Mouse (Mus musculus): ENCODE results near the gene Rabl6. TPM values are rescaled to one million over a fixed set of nuclear protein-coding genes. Genes with fewer than 3 reads are reported as not detected.
"Not testable (repeated sequence)": the region's sequence is repeated elsewhere in the genome, so short reads cannot be mapped to it uniquely, and the experiment has no call there.

Rabl6 gene
- polyA plus RNA-seq, 1 experiment: 53.8 TPM

DNA sequence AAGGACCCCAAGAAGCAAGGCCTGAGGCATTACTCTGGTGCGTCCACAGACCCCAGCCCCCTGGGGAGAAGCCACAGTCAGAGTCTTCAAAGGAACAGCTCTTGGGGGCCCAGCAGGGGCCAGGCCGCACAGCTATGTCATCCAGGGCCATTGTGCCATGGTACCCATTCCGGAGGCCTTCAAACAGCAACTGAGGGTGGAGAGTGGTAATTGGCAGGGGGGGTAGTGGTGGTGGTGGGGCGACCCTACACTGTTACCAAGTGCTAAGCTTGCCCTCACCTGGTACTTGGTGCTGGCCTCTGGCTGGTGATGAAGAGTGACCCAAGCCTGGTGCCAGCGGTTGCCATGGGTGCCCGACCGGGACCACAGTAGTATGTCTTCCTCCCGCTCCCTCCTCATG is 42.6 kb downstream of the Rabl6 start:
- Histone ChIP-seq H3K27ac (ENCODE audit: insufficient read depth, low read depth, low read length) (no peak overlapping the region), H3K4me3 (ENCODE audit: insufficient read depth, low read depth, low read length) (no peak overlapping the region), H3K4me1 (ENCODE audit: control insufficient read depth, insufficient read depth, low read length) (no peaks in the 10 kb centered on the region), H3K36me3 (ENCODE audit: control insufficient read depth, insufficient read depth, low read length) (no peaks in the 10 kb centered on the region), H3K27me3 (replicated peaks; ENCODE audit: control insufficient read depth, insufficient read depth, low read length) (no peaks in the 10 kb centered on the region)
- 91% methylated on average over 8 of the region's 8 CpGs for WGBS
- no peak for TF ChIP-seq POLR2A (IDR thresholded peaks at IDR 0.05; ENCODE audit: low read depth, low read length)
- TF ChIP-seq CTCF (conservative IDR thresholded peaks at IDR 0.05; ENCODE audit: insufficient read depth, insufficient read length, low read depth, low read length): no peak
- DNase-seq: no peak

DNA sequence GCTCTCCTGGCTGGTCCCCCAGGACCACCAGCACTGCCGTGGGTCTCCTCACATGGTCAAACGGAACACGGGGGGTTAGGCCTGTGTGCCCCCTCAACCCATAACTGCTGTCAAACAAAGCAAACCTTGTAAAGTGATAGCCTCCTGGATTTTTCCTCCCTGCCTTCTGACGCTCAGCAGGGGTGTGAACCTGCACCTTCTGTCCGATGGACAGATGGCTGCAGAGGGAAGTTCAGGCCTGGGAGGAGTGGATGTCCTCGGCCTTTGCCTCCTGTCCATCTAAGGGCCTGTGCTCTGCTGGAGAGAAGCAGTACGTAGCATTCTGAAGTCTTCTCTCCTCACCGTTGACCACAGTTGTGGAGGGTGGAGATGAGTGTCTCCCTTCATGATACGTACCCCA is 46.4 kb downstream of the Rabl6 start:
- TF ChIP-seq CTCF (conservative IDR thresholded peaks at IDR 0.05; ENCODE audit: insufficient read depth, insufficient read length, low read depth, low read length): no peak
- TF ChIP-seq POLR2A (IDR thresholded peaks at IDR 0.05; ENCODE audit: low read depth, low read length): no peak
- Histone ChIP-seq H3K4me1 (ENCODE audit: control insufficient read depth, insufficient read depth, low read length) (peaks cover 8% of the 10 kb centered on the region), H3K27ac (ENCODE audit: insufficient read depth, low read depth, low read length) (no peak overlapping the region), H3K36me3 (ENCODE audit: control insufficient read depth, insufficient read depth, low read length) (no peaks in the 10 kb centered on the region), H3K4me3 (ENCODE audit: insufficient read depth, low read depth, low read length) (no peak overlapping the region), H3K27me3 (replicated peaks; ENCODE audit: control insufficient read depth, insufficient read depth, low read length) (no peaks in the 10 kb centered on the region)
- WGBS: 72% methylated on average over 9 of the region's 9 CpGs
- DNase-seq: no peak

DNA sequence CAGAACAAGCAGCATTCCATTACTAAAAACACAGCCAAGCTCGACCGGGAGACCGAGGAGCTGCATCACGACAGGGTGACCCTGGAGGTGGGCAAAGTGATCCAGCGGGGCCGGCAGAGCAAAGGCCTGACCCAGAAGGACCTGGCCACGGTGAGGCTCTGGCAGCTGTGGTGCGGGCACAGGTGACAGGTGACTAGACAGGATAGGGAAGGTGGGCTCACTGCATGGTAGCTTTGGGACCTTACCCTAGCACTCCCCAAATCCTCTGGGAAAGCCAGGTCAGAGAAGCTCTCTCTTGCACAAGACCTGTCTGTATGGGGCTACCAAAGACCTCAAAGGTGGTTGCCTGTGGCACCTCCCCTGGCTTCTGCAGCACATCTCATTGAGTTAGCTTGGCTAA is 47.8 kb downstream of the Rabl6 start:
- Histone ChIP-seq H3K27me3 (replicated peaks; ENCODE audit: control insufficient read depth, insufficient read depth, low read length) (no peaks in the 10 kb centered on the region), H3K4me1 (ENCODE audit: control insufficient read depth, insufficient read depth, low read length) (peaks cover 8% of the 10 kb centered on the region), H3K36me3 (ENCODE audit: control insufficient read depth, insufficient read depth, low read length) (no peaks in the 10 kb centered on the region), H3K4me3 (ENCODE audit: insufficient read depth, low read depth, low read length) (no peak overlapping the region), H3K27ac (ENCODE audit: insufficient read depth, low read depth, low read length) (no peak overlapping the region)
- WGBS: 51% methylated on average over 8 of the region's 8 CpGs
- no peak for TF ChIP-seq POLR2A (IDR thresholded peaks at IDR 0.05; ENCODE audit: low read depth, low read length)
- no peak for TF ChIP-seq CTCF (conservative IDR thresholded peaks at IDR 0.05; ENCODE audit: insufficient read depth, insufficient read length, low read depth, low read length)
- no peak for DNase-seq

DNA sequence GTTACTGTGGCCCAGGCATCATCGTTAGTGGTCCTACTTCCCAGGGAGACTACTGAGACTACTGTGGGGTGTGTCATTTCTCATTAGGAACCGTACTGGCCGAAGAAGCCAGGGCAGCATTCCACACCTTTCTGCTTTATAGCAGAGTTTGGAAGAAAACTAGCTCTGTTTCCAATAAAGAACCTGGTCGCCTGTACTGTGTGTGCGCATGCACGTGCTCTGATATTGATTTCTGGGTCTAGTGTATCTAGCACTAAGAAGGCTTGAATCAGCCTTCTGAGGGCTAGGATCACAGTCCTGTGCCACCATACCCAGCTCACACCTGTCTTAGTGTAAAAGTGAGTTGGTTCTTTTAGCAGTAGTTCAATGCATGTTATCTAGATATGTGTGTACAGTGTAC is 49.5 kb downstream of the Rabl6 start:
- Histone ChIP-seq H3K27me3 (replicated peaks; ENCODE audit: control insufficient read depth, insufficient read depth, low read length) (no peaks in the 10 kb centered on the region), H3K36me3 (ENCODE audit: control insufficient read depth, insufficient read depth, low read length) (no peaks in the 10 kb centered on the region), H3K4me3 (ENCODE audit: insufficient read depth, low read depth, low read length) (peak overlapping the region; percentile 81), H3K27ac (ENCODE audit: insufficient read depth, low read depth, low read length) (no peak overlapping the region), H3K4me1 (ENCODE audit: control insufficient read depth, insufficient read depth, low read length) (peaks cover 8% of the 10 kb centered on the region)
- WGBS: 47% methylated on average over 6 of the region's 6 CpGs
- TF ChIP-seq CTCF (conservative IDR thresholded peaks at IDR 0.05; ENCODE audit: insufficient read depth, insufficient read length, low read depth, low read length) (no peak), POLR2A (IDR thresholded peaks at IDR 0.05; ENCODE audit: low read depth, low read length) (no peak)
- DNase-seq: no peak

GRCm38 (mm10) chr2:25557964-25558360 is 50.4 kb downstream of the Rabl6 start:
- H3K27ac ChIP-seq (ENCODE audit: insufficient read depth, low read depth, low read length): peak overlapping the region; percentile 75
- H3K36me3 ChIP-seq (ENCODE audit: control insufficient read depth, insufficient read depth, low read length): no peaks in the 10 kb centered on the region
- peaks cover 8% of the 10 kb centered on the region for H3K4me1 ChIP-seq (ENCODE audit: control insufficient read depth, insufficient read depth, low read length)
- DNase-seq: peak; percentile 77
- no peaks in the 10 kb centered on the region for H3K27me3 ChIP-seq (replicated peaks; ENCODE audit: control insufficient read depth, insufficient read depth, low read length)
- peak overlapping the region; percentile 81 for H3K4me3 ChIP-seq (ENCODE audit: insufficient read depth, low read depth, low read length)
- no peak for TF ChIP-seq CTCF (conservative IDR thresholded peaks at IDR 0.05; ENCODE audit: insufficient read depth, insufficient read length, low read depth, low read length)
- no peak for TF ChIP-seq POLR2A (IDR thresholded peaks at IDR 0.05; ENCODE audit: low read depth, low read length)
- WGBS: under 1% methylated on average over 24 of the region's 24 CpGs

DNA sequence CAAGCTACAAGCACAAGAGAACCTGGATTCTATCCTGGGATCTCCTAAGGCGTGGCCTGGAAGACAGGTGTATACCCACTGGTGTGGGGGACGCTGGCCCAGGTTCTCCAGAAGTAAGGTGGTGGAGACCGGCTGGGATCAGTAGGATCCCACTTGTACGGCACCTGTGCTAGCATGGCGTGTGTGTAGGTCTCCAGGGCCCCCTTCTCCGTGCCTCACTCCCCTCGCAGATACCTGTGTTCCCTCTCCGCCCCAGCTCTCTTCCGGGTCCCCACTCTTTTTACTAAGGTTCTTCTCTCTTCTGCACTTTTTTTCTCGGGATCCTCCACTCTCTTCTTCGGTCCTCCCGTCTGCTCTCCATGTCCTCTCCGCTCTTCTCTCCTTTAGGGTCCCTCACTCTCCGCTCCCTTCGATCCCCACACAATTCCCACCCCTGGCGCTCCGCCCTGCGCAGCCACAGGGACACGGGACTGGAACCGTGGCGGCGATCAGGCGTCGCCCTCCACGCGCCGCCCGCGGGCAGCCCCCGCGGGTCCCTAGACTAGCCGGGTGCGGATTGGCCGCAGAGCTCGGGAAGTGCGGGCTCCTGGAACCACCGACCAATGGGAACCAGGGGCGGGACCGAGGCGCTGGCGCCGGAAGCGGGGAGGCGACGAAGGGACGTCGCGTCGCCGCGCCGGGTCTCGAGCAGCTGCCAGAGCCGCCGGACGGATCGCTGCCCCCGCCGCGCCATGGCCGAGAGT is 50.9 kb downstream of the Rabl6 start, which contains the start of gene Edf1:
TSS of gene Edf1 (plus strand) at position 627 of the 743 bp plus-strand sequence.
- DNase-seq: peak; percentile 98
- Histone ChIP-seq H3K27ac (ENCODE audit: insufficient read depth, low read depth, low read length) (peak within 1 kb of the TSS; percentile 86), H3K4me3 (ENCODE audit: insufficient read depth, low read depth, low read length) (peak within 1 kb of the TSS; percentile 81), H3K4me1 (ENCODE audit: control insufficient read depth, insufficient read depth, low read length) (peaks cover 8% of the 10 kb centered on the region), H3K27me3 (replicated peaks; ENCODE audit: control insufficient read depth, insufficient read depth, low read length) (no peaks in the 10 kb centered on the region), H3K36me3 (ENCODE audit: control insufficient read depth, insufficient read depth, low read length) (no peaks in the 10 kb centered on the region)
- under 1% methylated on average over 61 of the region's 61 CpGs for WGBS
- no peak for TF ChIP-seq POLR2A (IDR thresholded peaks at IDR 0.05; ENCODE audit: low read depth, low read length)
- TF ChIP-seq CTCF (conservative IDR thresholded peaks at IDR 0.05; ENCODE audit: insufficient read depth, insufficient read length, low read depth, low read length): no peak

- 50% methylated on average over 1 of the region's 1 CpGs for WGBS
- H3K36me3 ChIP-seq (ENCODE audit: control insufficient read depth, insufficient read depth, low read length): no peaks in the 10 kb centered on the region
- no peak overlapping the region for H3K27ac ChIP-seq (ENCODE audit: insufficient read depth, low read depth, low read length)
- H3K27me3 ChIP-seq (replicated peaks; ENCODE audit: control insufficient read depth, insufficient read depth, low read length): no peaks in the 10 kb centered on the region
- DNase-seq: no peak
- TF ChIP-seq POLR2A (IDR thresholded peaks at IDR 0.05; ENCODE audit: low read depth, low read length) (no peak), CTCF (conservative IDR thresholded peaks at IDR 0.05; ENCODE audit: insufficient read depth, insufficient read length, low read depth, low read length) (no peak)
- H3K4me3 ChIP-seq (ENCODE audit: insufficient read depth, low read depth, low read length): no peak overlapping the region
- peaks cover 8% of the 10 kb centered on the region for H3K4me1 ChIP-seq (ENCODE audit: control insufficient read depth, insufficient read depth, low read length)
These were observed 52.0 kb downstream of the Rabl6 start for GRCm38 (mm10) chr2:25556296-25556695.

- not testable (repeated sequence) for H3K27ac ChIP-seq (ENCODE audit: insufficient read depth, low read depth, low read length); DNase-seq; H3K27me3 ChIP-seq (replicated peaks; ENCODE audit: control insufficient read depth, insufficient read depth, low read length); H3K36me3 ChIP-seq (ENCODE audit: control insufficient read depth, insufficient read depth, low read length); H3K4me3 ChIP-seq (ENCODE audit: insufficient read depth, low read depth, low read length); H3K4me1 ChIP-seq (ENCODE audit: control insufficient read depth, insufficient read depth, low read length)
- 69% methylated on average over 2 of the region's 2 CpGs for WGBS
These were observed 52.8 kb downstream of the Rabl6 start for GRCm38 (mm10) chr2:25555479-25555878.

DNA sequence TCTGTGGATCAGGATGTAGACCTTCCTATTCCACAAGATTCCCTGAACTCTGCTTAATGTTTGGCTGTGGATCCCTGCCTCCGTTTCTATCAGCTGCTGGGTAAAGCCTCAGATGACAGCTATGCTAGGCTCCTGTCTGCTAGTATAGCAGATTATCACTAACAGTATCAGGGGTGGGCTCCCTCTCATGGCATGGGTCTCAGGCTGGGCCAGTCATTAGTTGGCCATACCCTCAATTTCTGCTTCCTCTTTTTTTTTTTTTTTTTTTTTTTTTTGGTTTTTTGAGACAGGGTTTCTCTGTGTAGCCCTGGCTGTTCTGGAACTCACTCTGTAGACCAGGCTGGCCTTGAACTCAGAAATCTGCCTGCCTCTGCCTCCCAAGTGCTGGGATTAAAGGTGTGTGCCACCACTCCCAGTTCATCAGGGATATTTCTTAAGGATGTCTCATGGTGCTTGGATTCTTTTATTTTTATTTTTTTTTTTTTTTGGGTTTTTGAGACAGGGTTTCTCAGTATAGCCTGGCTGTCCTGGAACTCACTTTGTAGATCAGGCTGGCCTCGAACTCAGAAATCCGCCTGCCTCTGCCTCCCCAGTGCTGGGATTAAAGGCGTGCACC is 55.0 kb downstream of the Rabl6 start:
- H3K4me3 ChIP-seq (ENCODE audit: insufficient read depth, low read depth, low read length); H3K4me1 ChIP-seq (ENCODE audit: control insufficient read depth, insufficient read depth, low read length); H3K27ac ChIP-seq (ENCODE audit: insufficient read depth, low read depth, low read length); H3K27me3 ChIP-seq (replicated peaks; ENCODE audit: control insufficient read depth, insufficient read depth, low read length); DNase-seq; H3K36me3 ChIP-seq (ENCODE audit: control insufficient read depth, insufficient read depth, low read length): not testable (repeated sequence)
- WGBS: 93% methylated on average over 4 of the region's 4 CpGs
